Mouse (Mus musculus): Measurements from ENCODE around the gene Zc3h12c.

Zc3h12c gene

DNA sequence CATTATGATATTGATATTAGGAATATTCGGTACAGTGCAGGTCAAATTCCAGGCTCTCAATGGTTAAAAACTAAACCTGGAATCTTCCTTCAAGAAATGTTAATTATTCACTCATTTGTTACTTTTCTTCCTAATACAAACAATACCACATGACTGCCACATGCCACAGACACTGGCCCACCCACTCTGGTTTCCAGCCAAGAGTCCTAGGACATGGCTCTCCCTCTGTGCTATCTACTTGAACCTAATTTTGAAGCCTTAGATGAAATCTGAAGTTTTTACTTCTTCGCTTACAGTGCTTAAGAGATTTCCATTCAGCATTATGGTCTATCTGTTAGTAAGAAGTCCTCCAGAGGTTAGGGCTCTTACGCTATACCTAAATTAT lies 2.7 kb downstream of the Zc3h12c start:
- peak; percentile 3 for DNase-seq

DNA sequence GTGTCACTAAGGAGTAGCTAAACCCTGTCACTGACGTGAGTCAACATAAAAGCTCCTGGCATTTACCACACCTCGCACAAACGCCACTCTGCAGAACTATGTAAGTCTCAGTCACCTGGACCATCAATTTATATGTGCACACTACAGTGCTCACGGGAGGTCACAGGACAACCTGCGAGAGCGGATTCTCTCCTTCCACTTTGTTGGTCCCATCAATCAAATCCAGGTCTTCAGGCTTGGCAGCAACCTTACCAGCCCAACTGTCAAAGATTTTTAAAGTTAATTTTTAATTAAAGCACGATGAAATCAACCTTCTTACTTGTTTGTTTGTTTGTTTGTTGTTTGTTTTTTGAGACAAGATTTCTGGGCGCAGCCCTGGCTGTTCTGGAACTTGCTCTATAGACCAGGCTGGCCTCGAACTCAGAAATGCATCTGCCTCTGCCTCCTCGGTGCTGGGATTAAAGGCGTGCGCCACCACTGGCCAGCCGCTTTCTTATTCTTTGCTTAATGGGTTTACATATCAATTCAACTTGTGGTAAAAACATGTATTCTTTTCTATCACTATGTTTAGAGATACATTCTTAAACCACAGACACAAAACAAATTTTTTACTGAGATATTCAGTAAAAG lies 3.2 kb downstream of the Zc3h12c start:
- DNase-seq: peak; percentile 1

DNA sequence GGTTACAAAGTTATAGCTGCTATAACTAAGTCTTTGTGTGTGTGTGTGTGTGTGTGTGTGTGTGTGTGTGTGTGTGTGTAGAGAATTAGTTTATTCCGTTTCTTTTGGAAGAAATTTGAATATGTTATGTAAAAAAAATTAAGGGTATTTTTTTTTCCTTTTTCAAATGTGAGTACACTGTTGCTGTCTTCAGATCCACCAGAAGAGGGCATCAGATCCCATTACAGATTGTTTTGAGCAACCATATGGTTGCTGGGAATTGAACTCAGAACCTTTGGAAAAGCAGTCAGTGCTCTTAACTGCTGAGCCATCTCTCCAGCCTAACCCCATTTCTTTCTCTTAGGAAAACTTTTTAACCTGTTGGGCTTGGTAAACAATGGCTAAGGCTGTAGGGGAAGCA lies 7.9 kb downstream of the Zc3h12c start:
- DNase-seq: no peak

DNA sequence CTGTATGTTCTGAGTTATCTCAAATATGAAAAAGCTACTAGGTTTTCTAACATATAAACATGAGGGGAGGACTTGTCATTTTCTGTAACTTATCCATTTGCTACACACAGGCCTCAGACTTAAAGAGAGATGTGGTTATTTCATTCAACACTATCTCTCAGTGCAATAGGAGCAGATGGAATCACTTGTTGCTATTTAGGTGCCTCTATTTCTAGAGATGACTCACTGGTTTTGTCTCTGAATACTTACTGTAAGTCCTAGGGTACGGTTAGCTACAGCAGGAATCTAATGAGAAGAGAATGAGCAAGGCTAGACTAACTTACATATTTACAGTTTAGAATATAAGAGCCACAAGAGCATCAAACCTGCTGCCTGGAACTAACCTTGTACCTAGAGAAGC lies 9.8 kb downstream of the Zc3h12c start:
- no peak for DNase-seq

DNA sequence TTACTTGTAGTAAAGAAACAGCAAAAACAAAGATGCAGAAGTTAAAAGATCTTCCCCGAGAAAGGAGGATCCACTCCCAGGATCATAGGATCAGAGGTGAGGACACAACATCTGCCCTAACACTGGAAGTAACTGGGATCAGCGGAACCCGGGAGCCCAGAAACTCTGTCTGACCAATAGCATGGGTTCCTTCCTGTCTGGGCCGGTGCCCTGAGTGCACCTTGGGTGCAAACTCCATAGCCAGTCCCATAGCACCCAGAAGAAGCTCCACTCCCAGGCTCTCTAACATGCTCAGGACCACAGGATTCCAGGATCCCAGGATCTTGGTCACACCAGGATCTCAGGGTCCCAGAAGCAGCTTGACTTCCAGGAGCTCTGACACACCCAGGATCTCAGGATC lies 13.0 kb downstream of the Zc3h12c start:
- no peak for DNase-seq

DNA sequence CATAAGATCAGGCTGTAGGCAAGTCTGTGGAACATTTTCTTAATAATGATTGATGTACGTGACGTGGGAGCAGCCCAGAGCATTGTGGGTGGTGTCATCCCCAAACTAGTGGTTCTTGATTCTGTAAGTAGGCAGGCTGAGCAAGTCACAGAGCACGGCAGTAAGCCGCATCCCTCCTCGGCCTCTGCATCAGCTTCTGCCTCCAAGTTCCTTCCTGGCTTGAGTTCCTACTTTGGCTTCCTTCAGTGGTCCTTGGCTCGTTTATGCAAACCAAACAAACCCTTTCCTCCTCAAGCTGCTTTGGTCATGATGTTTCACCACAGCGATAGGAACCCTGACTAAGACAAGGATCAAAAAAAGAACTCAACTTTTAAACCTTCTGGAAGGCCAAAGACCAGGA lies 14.1 kb downstream of the Zc3h12c start:
- DNase-seq: no peak

DNA sequence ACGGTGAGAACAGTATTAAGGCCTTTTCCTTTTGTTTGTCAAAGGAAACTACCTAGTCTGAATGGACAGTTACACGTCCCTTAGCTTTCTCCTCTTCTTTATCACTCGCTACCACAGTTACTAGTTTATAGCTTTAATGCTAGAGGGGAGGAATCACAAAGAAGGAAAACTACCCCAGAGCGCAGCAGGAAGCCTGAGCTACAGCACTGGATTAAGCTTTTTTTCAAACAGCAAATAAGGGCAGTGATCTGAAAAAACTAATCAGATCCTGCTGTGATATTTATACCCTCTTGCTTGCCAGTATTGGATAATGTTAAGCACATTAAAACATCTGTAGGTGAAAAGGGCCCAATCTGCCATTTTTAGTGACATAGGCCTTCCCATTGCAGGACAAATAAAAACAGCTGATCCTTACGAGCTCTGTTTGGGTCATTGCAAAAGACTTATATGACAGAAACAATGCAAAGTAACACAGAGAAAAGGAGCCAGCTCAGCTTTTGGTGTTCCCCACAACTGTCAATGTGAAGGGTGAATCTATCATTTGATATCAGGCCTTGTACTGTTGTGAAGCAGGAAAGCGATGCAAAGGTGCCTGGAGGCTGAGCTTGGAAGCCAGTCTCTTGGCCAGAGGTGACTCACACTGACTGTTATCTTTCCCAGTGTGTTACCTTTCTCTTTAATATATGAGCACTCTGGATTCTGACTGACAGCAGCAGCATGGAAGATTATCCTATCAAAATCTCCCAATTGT lies 16.1 kb downstream of the Zc3h12c start:
- no peak for DNase-seq

DNA sequence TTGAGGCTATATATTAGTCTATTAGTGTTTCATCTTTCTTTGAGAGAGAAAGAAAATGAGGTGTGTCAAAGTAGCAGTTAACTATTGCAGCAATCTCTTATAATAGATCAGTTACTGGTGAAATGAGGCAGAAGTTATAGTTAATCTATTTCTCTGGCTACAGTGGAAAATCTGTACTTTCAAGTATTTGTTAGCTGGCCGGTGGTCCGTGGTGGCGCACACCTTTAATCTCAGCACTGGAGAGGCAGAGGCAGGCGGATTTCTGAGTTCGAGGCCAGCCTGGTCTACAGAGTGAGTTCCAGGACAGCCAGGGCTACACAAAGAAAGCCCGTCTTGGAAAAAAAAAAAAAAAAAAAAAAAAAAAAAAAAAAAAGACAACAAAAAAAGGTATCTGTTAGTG lies 18.6 kb downstream of the Zc3h12c start:
- no peak for DNase-seq

DNA sequence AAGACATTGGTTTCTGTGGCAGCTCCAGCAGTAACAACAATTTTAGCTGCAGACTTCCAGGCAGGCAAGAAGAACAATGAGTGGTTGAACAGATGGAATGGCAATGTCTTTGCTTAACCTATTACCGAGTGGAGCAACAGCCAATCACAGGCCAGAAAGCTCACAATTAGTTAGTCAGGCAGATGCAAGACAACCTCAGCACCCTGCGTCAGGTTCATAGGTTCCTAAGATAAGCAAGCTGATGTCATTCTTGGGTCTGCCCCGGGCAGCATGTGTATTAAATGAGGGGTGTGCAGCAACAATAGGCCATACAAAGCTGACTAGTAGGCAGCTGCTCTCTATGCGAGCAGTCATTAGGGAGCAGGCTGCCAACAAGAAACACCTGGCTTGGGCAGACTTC lies 19.1 kb downstream of the Zc3h12c start:
- DNase-seq: no peak

DNA sequence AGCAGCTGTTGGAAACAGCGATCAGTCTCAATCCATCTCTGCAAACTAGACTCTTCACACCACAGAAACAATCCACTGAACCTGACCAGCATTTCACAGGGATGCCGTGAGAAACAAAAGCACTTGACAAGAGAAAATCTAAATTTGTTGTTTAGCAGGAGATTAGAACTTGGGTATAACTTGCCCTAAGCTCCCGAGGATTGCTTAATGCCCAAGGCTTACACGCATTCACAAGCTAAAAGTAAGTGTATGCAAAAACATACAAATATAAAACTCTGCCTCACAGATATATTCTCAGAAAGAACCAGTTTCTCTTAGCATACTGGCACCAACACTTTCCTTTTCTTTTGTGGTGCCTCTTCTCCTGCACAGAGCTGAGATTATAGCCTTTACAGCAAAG lies 19.5 kb downstream of the Zc3h12c start:
- no peak for DNase-seq

DNA sequence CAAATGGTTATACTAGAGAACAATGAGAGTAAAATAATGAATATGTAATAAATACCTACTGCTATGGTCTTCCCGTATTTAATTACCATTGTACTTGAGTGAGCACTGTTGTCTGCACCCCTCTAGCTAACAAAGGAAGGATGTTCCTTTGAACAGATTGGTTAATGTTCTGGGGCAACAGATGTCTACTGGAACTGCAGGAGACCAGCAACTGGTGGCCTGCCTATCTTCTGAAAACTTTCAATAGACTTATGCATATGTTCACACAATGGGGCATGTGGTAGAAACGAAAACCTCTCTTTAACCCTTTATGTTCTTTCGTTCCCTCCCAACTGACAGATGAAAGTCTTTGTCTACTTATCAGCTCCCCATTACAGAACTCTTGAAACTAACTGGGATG lies 20.1 kb downstream of the Zc3h12c start:
- DNase-seq: no peak

DNA sequence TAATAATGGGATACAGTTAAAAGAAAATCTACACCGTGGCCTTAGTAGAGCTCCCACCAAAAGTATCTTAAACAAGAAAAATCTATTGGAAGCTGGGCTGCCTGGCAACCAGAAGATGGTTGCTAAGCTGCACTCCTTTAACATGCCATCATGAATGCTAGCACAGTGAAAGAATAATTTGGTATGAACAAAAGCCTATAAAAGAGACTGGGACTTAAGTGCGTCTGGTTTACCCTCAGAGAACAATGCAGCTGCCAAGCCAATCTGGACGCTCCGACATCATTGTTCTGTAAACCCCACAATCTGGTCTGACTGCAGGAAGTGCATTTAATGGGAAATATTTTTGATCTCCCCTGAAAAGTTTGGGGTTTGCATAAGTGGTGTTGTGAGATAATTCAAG lies 22.1 kb downstream of the Zc3h12c start:
- no peak for DNase-seq

DNA sequence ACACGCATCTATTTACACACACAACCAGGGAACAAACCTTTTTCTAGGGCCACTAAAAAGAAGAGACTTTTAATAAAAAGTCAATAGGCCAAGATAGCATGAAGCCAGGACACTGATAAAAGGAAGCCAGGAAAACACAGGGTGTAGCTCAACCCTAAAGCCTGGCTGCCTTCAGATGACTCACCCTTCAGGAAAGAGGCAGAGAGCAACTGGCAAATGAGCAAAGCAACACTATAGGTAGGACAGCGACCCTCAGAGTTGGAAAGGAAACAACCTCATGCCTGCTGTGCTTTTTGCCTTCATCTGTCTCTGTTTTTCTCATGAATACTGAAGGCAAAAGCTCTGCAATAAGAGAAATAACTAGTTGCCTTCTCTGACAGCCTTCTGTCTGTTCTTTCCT lies 35.6 kb downstream of the Zc3h12c start:
- peak; percentile 17 for DNase-seq

DNA sequence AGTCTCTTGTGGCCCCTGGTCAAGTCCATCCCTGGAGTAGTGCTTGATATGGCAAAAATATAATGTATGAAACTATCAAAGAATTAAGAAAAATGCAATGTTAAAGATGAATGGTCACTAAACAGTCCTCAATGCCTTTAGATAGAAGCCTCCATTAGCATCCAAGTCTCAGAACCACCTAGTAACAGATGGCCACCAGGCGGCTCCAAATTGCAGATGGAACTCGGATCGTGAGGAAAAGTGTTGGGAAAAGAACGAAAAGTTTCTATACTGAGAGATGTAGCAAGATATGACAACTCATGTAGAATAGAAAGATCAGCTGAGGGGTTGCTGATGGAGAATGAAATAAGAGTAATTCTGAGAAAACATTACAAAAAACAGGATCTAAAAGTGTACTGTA lies 38.0 kb downstream of the Zc3h12c start:
- peak; percentile 39 for DNase-seq

DNA sequence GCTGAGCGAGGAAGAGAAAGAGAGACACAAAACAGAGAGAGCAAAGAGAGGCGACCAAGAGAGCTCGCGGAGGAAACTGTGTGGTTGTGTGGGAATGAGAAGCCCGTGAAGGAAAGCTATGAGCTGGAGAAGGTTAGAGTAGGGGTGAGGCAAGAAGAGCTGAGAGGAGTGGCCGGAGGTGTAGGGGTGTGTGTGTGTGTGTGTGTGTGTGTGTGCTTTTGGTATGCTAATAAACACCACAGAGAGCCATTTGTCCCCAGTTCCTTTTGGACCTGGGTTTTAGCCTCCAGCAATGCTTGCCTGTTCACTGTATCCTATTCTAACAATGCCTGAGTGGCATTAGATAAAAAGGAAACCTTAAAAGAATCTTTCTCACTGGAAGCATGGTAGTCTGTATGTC lies 43.1 kb downstream of the Zc3h12c start:
- no peak for DNase-seq

DNA sequence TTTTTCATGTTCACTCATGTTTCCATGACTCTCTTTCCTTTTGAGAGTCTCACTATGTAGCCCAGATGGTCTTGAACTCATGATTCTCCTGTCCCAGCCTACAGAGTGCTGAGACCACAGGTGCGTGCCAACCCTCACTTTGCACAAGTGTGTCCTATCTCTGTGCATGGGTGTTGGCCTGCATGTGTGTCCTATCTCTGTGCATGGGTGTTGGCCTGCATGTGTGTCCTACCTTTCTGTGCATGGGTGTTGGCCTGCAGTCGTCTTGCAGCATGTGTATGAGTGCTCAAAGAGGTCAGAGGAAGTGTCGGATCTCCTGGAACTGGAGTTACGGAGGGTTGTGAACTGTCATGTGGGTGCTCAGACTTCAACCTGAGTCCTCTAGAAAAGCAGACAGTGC lies 49.2 kb downstream of the Zc3h12c start:
- DNase-seq: no peak

DNA sequence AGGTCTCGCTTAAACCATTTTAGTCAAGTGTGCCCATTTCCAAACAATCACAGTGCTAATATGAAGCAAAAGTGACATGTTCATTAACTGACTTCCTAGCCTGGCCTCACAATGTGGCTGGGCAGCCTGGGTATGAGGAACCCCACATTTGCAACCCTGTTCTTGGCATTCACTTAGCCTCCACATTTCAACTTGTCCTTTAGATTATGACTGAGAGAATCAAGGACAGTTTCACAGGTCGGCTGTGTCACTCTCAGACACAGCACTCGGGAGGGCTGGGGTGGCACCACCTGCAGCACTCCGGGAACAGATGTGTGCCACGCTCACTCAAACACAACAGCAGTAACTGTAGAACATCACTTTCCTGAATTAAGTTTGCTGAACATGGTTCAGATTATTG lies 55.3 kb downstream of the Zc3h12c start:
- no peak for DNase-seq

DNA sequence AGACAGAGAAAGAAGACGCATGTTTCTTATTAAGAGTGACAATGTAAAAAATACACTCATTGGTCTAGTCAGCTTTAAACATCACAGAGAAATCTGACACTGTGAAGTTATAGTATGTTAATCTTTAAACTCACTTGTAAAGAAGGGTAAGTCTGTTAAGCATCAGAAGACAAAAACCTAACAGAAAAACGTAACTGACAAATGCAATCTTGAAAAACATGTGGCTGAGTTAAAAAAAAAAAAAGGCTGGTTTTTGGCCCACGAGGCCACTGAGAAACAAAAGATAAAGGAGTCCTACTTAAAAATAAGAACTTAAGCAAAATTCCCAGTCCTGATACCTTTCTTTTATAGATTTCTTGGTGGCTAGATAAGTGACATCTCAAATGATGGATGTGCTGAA lies 57.6 kb downstream of the Zc3h12c start:
- no peak for DNase-seq

DNA sequence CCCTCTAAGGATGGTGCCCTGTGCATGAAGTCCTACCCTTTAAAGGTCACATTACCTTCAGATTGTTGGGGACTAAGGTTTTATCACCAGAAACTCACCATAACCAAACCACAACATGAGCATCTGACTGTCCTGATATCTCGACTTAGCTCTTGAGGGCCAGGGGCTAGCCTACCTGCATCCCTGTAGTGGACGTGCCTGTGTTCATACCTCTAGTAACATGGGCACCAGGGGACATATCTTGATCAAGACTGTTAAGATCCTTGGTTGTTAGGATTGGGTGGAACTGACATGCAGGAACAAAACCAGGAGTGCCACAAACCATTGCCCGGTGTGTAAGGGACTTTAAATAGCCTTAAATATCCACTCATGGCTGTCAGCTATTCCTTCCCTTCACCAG lies 61.2 kb downstream of the Zc3h12c start:
- DNase-seq: no peak

DNA sequence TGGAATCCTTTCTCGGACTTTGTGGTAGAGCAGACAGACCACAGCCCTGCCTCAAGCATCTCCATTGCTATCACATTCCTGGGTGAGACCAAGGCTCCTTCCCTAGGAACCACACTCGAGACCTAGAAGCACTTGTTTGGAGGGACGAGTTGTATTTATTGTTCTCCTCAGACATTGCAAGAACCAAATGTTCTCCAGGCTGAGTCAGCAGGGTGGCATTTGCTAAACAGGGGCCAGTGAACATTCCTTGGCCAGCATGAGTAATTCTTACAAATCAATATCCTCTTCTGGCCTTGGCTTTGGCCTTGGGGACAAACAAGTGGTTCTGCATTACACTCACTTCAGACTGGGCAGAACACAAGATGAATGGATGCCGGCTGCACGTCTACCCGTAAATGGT lies 62.9 kb downstream of the Zc3h12c start:
- DNase-seq: no peak

DNA sequence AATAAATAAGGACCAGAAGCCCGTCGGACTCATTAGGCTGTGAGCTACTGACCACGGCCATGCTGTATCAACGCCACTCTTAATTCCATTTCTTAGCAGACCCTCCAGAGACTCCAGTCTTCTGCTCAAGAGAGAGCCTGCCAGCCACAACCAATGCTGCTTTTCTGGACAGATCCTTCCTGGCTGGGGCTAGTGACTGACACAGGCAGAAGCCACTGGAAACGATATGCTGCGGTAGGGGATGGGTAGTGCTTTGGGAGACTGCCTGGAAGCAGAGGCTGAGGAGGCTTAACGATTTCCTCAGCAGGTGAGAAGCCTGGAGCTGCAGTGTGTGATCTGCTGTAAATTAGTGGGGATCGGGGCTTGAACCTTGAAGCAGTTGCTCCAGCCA lies 64.2 kb downstream of the Zc3h12c start:
- no peak for DNase-seq

DNA sequence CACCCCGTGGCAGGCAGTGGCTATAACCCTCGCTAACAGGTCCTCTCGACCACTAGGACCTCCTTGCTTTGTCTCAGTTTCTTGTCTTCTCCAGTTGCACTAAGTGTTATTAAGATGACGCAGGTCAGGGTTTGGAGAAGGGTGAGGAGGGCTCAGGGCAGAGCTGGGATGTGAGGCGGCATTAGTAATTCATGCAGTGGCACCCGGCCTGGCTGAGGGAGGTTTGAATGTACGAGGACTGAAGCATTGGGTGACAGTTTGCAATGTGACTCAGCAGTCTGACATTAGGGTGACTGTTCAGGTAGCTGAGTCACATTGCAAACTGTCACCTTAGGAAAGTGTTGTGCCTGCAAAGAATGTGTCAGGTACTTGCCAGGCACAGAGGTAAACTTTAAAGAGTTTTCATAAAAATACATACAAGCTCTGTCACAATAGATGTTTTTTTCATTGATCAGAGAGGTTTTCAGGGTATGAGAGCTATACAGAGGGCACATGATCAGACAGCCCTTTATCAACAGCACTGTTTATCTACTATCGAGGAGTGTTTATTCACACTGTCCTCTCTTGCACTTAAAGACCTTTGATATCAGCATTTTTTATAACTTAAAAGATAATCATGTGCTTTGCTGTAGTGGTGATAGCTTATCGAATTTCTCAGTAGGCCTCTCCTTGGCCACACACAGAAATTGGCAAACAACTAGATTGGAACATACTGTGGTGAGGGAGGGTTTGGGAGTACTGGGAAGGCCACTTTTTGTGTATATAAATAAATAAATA lies 64.7 kb downstream of the Zc3h12c start:
- no peak for DNase-seq

DNA sequence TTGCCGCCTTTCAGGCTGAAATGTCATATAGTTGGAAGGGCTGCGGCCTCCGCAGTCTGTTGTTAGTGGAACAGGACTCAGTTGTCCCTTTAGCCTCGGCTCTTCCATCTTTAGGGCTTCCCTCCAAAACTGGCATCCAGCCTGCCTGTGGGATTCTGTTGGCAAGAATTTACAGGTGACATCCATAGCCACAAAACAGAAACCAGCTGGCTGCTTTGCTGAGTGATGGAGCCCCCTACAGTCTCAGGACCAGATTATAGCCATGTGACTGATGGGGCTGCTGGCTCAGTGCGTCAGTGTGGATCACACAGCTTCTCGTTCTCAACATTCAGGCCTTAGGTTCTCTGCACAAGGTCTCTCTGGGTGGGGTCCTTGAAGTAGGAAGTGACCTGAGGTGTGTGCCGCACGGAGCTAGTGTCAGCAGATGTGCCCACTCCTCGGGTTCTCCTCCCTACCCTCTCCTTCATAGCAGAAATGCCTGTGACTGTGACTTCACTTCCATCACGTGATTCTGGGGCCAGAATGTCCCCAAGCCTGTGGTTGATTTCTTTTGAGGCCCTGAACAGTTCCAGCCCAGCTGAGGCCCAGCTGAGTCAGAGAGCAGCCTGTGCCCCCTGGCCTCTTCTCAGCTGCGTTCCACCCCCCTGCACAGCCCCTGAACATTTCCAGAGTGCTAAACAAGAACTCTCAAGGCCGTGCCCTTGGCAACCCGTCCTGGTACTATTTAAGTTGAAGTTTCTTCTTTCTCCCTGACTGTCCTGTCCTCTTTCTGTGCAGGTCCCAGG lies 66.1 kb downstream of the Zc3h12c start:
- peak; percentile 65 for DNase-seq

DNA sequence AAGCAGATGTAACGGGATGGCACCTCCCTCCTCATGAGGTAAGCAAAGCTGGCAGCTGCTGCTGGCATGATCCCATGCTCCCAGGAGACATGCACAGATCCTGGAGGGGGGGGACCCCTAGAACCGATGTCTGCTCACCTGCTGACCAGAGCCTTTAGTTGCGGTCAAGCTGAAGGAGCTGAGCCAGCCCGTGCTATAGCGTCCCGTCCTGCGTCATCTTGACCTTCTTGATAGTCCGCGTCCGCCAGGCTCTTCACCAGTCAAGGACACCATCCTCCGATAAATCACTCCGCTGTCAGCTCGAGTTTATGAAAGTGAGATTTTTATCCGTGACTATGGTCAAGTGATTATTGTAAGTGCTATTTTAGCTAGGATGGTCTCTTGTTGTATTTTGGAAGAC lies 67.9 kb downstream of the Zc3h12c start:
- no peak for DNase-seq

All from cerebellum, adult 9-10 months (tissue).